Mouse (Mus musculus): ENCODE results near the gene Ryk.
A peak's percentile ranks its signal among the peaks of the same experiment; 100 is the strongest.
"Not testable (repeated sequence)": the region's sequence is repeated elsewhere in the genome, so short reads cannot be mapped to it uniquely, and the experiment has no call there.

The Ryk gene

DNA sequence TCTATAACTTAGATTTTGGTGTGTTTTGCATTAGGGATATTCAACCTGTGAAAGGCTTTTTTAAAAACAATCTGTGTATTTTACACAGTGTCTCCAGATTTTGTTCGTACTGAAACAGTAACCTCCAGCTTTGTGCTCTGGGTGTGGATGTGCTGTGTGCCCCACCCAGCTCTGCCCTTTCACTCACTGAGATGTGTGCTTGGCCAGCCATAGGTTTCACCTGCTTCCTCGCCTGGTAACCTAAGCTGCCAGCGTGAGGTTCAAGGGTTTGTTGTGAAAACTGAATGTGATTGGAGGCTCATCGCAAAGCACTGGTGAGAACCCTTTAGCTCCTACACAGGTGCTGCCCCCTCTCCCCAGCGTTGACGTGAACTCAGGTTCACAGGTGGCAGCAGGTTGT lies 70.2 kb downstream of the Ryk start:
- no peak for DNase-seq (ENCODE audit: low spot score)

GRCm38 (mm10) chr9:102906781-102907180 lies 72.1 kb downstream of the Ryk start:
- DNase-seq (ENCODE audit: low spot score) = no peak

GRCm38 (mm10) chr9:102907521-102908246 lies 73.0 kb downstream of the Ryk start:
- DNase-seq (ENCODE audit: low spot score) = no peak

DNA sequence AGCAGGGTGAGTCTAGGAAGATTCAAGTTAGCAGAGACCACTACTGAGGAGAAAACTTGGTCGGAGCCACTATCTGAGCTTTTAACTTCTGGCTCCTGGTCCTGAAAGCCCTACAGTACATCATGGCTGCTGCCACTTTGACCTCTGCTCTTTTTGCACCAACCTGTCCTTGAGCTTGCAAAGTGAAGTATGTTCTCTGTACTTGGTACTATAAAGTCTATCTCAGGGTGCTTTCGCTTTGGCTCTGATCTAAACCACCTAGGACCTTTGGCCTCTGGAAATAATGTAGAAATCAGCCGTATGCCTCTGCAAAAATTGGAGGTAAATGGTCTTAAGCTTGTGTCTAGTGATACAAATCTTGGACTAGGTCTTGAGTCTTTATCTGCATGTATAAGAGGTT lies 76.8 kb downstream of the Ryk start:
- DNase-seq (ENCODE audit: low spot score) = no peak

DNA sequence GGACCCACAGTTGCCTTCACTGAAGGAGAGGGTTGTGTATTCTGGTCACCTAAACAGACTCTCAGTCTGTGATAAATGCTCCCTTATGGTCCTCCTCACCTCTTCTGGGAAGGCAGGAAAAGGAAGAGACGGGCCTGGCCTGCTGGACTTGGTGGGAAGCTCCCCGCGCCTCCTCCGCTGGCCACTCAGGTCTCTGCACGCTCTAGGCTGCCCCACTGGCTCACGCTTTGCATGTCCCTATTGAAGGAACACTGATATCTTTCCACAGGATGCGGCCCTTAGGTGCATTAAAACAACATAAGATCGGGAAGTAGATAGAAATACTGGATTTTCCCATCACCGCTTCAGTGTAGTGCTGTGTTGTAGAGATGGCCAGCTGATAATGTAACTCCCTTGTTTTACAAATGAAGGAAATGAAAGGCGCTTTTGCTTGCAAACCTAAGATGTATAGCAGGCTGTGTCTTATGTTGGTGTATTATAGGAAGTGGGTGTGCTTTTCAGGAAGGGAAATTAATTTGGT lies 77.9 kb downstream of the Ryk start:
- no peak for DNase-seq (ENCODE audit: low spot score)

GRCm38 (mm10) chr9:102913597-102913996 lies 78.9 kb downstream of the Ryk start:
- not testable (repeated sequence) for DNase-seq (ENCODE audit: low spot score)

DNA sequence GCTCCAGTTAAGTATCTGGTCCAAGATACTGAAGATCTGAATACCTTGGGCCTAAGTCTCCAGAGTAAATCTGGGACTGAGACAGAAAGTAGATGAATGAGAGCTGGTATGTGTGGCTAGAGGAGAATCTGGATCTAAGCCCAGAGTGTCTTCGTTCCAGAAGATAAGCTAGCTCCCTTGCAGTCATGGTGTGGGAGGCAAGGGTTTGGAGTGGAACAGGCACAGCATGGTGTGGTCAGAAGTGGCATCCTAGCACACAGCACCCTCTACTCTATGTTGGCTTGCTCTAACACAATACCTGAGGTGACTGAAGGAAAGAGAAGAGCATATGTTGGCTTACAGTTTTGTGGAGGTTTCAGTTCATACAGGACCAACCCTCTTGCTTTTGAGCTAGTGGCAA lies 79.9 kb downstream of the Ryk start:
- DNase-seq (ENCODE audit: low spot score) = peak; percentile 57

DNA sequence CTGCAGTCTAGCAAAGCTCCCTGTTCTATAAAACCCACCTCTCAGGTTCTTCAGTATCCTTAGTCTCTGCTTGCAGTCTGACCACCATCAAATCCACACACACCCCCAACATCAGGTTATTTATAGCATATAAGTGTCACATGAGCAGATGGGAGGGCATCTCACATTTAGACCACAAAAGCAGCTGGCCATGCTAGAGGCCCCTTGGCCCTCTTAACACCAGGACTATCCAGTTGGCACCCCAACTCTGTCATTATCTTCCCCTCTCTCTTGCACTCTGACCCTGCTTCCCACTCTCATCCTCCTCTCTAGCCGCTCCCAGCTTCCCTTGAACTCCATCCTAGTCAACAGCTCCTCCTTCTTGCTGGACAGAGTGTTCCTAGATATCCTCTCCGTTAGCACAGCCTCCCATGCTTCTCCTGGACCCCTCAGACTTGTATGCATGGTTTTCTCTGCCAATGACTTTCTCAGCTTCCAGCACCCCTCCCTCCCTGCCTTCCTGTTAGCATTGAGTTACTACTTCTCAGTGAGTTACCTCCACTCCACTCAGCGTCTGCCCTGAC lies 80.7 kb downstream of the Ryk start:
- DNase-seq (ENCODE audit: low spot score) = peak; percentile 54

GRCm38 (mm10) chr9:102916076-102916475 lies 81.4 kb downstream of the Ryk start:
- no peak for DNase-seq (ENCODE audit: low spot score)

- DNase-seq (ENCODE audit: low spot score) = no peak
Measured at GRCm38 (mm10) chr9:102917532-102918129, 82.9 kb downstream of the Ryk start.

GRCm38 (mm10) chr9:102919486-102919885 lies 84.8 kb downstream of the Ryk start:
- no peak for DNase-seq (ENCODE audit: low spot score)

DNA sequence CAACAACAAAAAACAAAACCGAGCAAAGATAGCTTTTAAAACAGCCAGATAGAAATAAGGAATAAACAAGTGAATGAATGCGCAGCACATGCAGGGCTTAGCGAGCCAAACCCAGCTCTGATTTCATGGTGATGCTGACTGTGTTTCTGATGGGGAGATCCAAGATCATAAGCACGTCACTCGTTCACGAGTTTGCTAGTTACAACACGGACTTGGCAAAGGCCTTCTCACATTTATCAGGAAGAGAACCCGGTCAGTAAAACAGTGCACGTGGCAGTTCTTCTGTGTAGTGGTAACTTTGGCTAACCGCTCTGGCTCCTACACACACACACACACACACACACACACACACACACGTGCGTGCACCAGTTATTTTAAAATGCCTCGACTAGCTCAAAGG lies 87.1 kb downstream of the Ryk start:
- no peak for DNase-seq (ENCODE audit: low spot score)

GRCm38 (mm10) chr9:102922866-102923434 lies 88.2 kb downstream of the Ryk start:
- no peak for DNase-seq (ENCODE audit: low spot score)

DNA sequence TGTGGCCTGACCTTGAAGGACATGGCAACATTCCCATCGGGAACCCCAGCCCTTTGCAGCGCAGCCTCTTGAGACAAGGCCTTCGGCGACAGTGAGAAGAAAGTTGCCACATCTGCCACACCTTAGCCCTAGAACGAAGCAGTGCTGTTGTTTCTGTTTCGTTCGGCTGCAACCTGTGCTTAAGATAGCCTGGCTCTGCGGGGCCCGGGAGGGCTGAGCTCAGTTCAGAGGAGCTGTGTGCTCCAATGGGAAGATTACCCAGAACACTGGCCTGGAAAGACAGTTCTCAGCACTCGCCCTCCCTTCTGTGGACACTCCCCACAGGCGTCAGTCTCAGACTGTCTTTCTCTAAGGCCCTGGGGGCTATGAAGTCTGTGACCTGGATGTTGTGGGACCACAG lies 89.1 kb downstream of the Ryk start:
- DNase-seq (ENCODE audit: low spot score) = no peak

DNA sequence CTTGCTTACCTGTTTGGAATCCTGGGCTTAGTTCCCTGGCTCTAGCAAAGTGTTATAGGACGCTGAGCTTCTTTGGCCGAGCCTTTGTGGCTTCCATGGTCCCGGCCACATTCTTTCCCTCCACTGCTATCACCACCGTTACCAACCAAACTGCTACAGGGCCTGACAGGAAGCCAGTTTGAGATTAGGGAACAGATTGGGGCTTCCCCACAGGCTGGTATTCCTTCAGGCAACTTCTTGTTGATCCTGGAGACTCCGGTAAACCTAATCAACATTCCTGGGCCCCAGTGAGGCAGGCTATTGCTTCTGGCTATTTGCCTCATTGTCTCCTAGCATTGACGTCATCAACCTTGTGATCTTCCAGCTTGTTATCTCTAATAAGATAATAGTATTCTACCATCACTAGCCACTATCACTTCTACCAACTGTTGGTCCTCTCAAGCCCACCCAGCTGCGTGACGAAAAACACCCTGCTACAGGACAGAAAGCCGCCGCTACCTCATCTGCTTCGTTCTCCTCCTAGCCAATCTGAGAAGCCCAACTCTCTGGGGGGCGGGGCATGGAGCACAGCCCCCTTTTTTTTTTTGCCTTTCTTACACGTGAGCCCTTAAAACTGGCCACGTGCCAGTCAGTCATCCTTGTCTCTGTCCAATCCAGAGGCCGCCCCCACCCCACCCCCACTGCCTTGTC lies 90.1 kb downstream of the Ryk start:
- DNase-seq (ENCODE audit: low spot score) = peak; percentile 25

GRCm38 (mm10) chr9:102926137-102926536 lies 91.4 kb downstream of the Ryk start:
- no peak for DNase-seq (ENCODE audit: low spot score)

DNA sequence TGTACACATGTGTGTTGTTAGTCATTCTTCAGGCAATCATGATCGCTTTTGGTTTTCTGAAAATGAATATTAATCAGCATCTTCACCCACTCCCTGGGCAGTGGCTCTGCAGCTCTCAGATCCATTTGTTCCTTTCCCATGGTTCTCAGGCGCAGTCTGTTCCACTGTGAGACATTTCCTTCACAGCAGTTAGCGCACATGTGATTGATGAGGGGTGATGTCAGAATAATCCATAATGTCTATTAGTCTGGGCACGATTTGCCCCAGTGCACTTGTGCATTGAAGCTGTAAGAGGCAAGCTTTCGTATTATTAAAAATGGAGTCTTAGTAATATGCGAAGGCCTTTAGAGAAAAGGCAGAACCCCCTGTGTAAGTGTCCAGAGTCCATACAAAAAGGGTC lies 95.1 kb downstream of the Ryk start:
- no peak for DNase-seq (ENCODE audit: low spot score)

GRCm38 (mm10) chr9:102933925-102934721 lies 99.4 kb downstream of the Ryk start:
- DNase-seq (ENCODE audit: low spot score) = no peak

DNA sequence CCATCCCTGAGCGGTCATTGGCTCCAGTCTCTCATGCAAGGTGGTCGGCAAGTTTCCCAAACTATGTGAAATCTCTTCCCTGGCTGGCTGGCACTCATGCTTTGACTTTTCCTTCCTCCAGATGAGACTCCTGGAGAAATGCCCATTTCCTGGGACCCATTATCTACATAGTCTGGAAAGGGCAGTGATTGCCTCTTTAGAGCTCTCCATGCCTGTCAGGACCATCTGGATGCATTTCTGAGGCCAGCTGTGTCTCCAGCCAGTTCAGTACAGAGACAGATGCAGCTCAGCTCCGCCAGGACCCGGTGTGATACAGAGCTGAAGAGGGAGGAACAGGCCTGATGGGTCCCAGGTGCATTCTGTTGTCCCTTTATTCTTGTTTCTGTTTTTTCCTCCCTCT lies 107.5 kb downstream of the Ryk start:
- no peak for DNase-seq (ENCODE audit: low spot score)

- DNase-seq (ENCODE audit: low spot score) = no peak
Measured at GRCm38 (mm10) chr9:102944891-102945290, 110.2 kb downstream of the Ryk start.

- no peak for DNase-seq (ENCODE audit: low spot score)
Measured at GRCm38 (mm10) chr9:102946469-102947015, 111.8 kb downstream of the Ryk start.

All from testis, postnatal 14 days (tissue).